Mouse (Mus musculus) heart, adult 8-10 months (tissue): ENCODE measurements around the gene Foxp4. TPM values are rescaled to one million over a fixed set of nuclear protein-coding genes. Genes with fewer than 3 reads are reported as not detected.

Experiments used
- total RNA-seq, 4 experiments: library from RNA; stranded (reverse); gene quantifications; 2 replicates each; pipeline ENCODE4 v1.2.4; 2022

Gene Foxp4
- total RNA-seq, 4 experiments from 2014 or later: 10.2 to 12.7 (median 10.5) TPM

Other genes with a start within 250 kb of the Foxp4 start
- gene Tomm6, start 236.3 kb downstream of the Foxp4 start, total RNA-seq: 100 to 1,000 TPM; 103 to 121 (median 114) TPM
- 1 to 10 TPM; 4.8 to 7.5 (median 4.9) TPM for gene Frs3, start 235.6 kb downstream of the Foxp4 start, total RNA-seq
- gene Gm21981, start 230.2 kb downstream of the Foxp4 start, total RNA-seq: under 1 TPM; 0.31 to 0.68 (median 0.48) TPM
- 1 to 10 TPM; 3.0 to 5.6 (median 3.7) TPM for gene Prickle4, start 229.9 kb downstream of the Foxp4 start, total RNA-seq
- not detected for gene Pgc, start 197.8 kb downstream of the Foxp4 start, total RNA-seq
- 10 to 100 TPM; 36.9 to 42.6 (median 39.1) TPM for gene Tfeb, start 187.6 kb downstream of the Foxp4 start, total RNA-seq
- 1 to 10 TPM; 1.7 to 2.2 (median 1.9) TPM for gene Mdfi, start 90.0 kb downstream of the Foxp4 start, total RNA-seq
- gene 1700122O11Rik, start 113.6 kb upstream of the Foxp4 start, total RNA-seq: not detected
- not detected for gene 1700067P10Rik, start 164.7 kb upstream of the Foxp4 start, total RNA-seq
- gene 9830107B12Rik, start 221.6 kb upstream of the Foxp4 start, total RNA-seq: not detected
- under 1 TPM in 1 of 4 experiments, not detected in 3; 0.40 TPM for gene A530064D06Rik, start 242.6 kb upstream of the Foxp4 start, total RNA-seq